Mouse (Mus musculus): Measurements from ENCODE around the gene Tnfrsf8. TPM values are rescaled to one million over a fixed set of nuclear protein-coding genes. Genes with fewer than 3 reads are reported as not detected.
"Not testable (repeated sequence)": the region's sequence is repeated elsewhere in the genome, so short reads cannot be mapped to it uniquely, and the experiment has no call there.

The Tnfrsf8 gene
- polyA plus RNA-seq, 1 experiment from 2014 or later, result 0.14 TPM

DNA sequence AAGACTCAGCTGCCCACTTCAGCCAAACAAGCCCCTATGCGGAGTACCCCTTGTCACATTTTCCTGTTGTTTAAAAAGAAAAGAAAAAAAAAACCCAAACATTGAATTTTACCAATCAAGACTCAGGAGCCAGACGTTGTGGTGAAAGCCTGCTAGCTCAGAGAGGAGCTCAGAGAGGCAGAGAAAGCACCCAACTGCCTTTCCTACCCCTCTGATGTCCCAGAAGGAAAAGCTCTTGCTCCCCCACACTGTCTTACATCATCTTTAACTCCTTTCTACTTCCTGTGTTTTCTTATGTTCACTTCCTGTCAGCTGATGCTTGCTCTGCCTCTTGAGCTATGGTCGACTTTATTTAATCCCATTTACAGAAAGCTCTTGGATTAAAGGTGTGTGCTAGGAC, 8.7 kb upstream of the Tnfrsf8 start:
- Histone ChIP-seq H3K36me3 (no peaks in the 10 kb centered on the region), H3K27me3 (replicated peaks) (no peaks in the 10 kb centered on the region), H3K27ac (replicated peaks) (no peak overlapping the region), H3K4me2 (no peak overlapping the region), H3K9me3 (replicated peaks) (no peaks in the 10 kb centered on the region), H3K4me1 (no peaks in the 10 kb centered on the region), H3K9ac (replicated peaks) (no peak overlapping the region), H3K4me3 (replicated peaks) (no peak overlapping the region)
- 68% methylated on average over 3 of the region's 3 CpGs for WGBS
- ATAC-seq (ENCODE audit: low FRiP score), result no peak

DNA sequence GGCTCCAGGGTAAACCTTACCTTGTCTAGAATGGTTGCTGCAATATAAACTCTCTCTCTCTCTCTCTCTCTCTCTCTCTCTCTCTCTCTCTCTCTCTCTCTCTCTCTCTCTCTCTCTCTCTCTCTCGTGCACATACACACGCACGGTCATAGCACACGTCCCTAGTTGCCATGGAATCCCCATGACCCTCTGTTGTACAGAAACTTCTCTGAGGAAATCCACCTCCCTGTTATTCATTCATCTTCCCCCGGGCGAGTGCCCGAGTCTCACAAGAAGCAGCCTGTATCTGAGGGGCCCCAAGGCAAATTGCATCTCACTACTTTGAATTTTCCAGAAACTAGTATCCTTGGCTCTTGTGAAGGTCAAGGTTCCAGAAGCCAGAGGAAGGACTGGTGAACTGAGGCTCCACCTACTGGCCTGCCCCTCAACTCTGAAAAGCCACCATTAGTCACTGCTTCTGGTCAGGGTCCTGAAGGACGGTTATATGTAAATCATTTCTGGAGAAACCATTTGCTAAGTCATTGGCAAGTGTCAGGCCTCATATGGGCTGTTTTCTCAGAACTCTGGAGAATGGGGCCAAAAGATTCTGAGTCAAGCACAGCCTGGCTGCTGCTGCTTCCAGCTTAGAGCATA, 8.1 kb upstream of the Tnfrsf8 start:
- Histone ChIP-seq H3K27me3 (replicated peaks) (no peaks in the 10 kb centered on the region), H3K4me2 (no peak overlapping the region), H3K27ac (replicated peaks) (no peak overlapping the region), H3K9ac (replicated peaks) (no peak overlapping the region), H3K4me3 (replicated peaks) (no peak overlapping the region), H3K4me1 (no peaks in the 10 kb centered on the region), H3K36me3 (no peaks in the 10 kb centered on the region), H3K9me3 (replicated peaks) (no peaks in the 10 kb centered on the region)
- no peak for ATAC-seq (ENCODE audit: low FRiP score)
- WGBS, result 78% methylated on average over 8 of the region's 8 CpGs

DNA sequence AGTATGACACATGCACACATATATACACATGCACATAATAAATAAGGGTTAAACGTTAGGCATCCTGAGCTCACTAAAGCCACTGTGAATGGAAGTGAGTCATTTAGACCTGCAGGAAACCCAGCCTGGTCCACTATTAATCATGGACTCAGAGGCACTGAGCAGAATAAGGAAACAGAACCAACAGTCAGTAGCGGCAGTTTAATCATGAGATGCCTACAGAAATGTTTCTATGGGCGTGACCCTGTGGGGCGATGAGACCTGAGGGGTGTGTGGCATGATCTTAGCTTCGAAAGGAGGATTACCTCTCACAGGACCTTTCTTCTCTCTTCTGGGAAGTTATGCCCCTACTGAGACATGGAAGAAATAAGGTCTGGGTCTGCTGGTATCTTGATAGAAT, 7.2 kb upstream of the Tnfrsf8 start:
- Histone ChIP-seq H3K4me3 (replicated peaks) (no peak overlapping the region), H3K36me3 (no peaks in the 10 kb centered on the region), H3K9ac (replicated peaks) (no peak overlapping the region), H3K9me3 (replicated peaks) (no peaks in the 10 kb centered on the region), H3K4me1 (no peaks in the 10 kb centered on the region), H3K4me2 (no peak overlapping the region), H3K27ac (replicated peaks) (no peak overlapping the region), H3K27me3 (replicated peaks) (no peaks in the 10 kb centered on the region)
- no peak for ATAC-seq (ENCODE audit: low FRiP score)
- 88% methylated on average over 5 of the region's 5 CpGs for WGBS

DNA sequence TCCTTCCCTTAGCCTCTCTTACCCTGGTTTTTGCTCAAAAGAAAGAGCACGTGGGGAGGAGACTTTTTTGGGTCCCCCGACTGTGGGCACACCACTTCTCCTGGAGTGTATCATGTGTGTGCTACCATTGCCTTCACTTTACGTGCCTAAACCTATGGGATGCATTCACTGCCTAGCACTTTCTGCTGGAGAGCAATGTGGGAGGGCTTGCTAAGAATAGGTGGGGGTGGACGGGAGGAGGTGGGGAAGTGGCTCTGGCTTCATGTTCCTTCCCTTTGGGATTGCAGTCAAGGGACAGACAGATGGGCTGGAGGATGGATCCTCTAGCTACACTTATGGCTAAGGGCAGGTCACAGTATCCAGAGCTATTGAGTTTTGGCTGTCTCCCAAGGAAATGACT, 5.7 kb upstream of the Tnfrsf8 start:
- ATAC-seq (ENCODE audit: low FRiP score), result no peak
- H3K4me3 ChIP-seq (replicated peaks), result no peak overlapping the region
- no peak overlapping the region for H3K27ac ChIP-seq (replicated peaks)
- H3K27me3 ChIP-seq (replicated peaks), result no peaks in the 10 kb centered on the region
- H3K9ac ChIP-seq (replicated peaks), result no peak overlapping the region
- H3K9me3 ChIP-seq (replicated peaks), result no peaks in the 10 kb centered on the region
- H3K4me2 ChIP-seq, result no peak overlapping the region
- no peaks in the 10 kb centered on the region for H3K36me3 ChIP-seq
- 84% methylated on average over 4 of the region's 4 CpGs for WGBS
- H3K4me1 ChIP-seq, result no peaks in the 10 kb centered on the region

DNA sequence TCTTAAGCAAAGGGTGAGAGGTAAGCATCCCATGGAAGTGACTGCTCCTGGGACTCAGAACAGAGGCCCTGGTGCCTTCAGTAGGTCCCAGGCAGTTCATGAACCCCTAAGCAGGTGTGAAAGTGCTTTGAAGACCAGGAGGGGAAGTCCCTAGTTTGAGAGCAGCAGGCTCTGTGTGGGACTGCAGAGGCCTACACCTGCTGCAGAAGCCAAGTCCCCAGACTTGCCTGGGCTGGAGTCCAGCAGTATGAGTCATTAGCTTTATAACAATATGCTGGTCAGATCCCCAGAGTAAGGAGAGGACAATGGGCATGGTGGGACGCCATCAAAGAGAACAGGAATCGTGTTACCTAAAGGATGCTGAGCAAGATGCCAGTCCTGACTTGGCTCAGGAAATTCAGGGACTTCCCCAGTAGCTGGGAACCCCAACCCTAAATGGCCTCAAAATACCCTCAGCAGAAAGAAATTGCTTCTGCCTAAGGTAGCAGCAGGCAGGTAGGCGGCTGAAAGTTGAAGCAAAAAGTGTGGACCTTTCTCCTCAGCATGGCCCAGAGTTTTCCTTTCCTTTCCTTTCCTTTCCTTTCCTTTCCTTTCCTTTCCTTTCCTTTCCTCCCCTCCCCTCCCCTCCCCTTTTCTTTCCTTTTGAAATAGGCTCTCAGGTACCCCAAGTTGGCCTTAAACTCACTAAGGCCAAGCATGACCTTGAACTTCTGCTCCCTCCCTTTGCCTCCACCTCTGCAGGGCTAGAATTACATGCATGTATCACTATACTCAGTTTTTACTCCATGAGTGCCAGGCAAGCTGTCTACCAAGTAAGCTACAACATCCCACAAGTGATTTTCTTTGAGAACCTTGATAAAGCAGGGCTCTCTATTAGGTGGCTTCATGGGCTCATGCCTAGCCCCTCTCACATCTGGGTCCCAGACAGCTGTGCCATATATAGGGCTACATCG, 4.6 kb upstream of the Tnfrsf8 start:
- H3K4me1 ChIP-seq, result no peaks in the 10 kb centered on the region
- peaks cover 8% of the 10 kb centered on the region for H3K27me3 ChIP-seq (replicated peaks)
- H3K9ac ChIP-seq (replicated peaks), result no peak overlapping the region
- H3K4me2 ChIP-seq, result no peak overlapping the region
- no peak overlapping the region for H3K4me3 ChIP-seq (replicated peaks)
- H3K36me3 ChIP-seq, result no peaks in the 10 kb centered on the region
- ATAC-seq (ENCODE audit: low FRiP score), result no peak
- 69% methylated on average over 4 of the region's 4 CpGs for WGBS
- H3K27ac ChIP-seq (replicated peaks), result no peak overlapping the region
- H3K9me3 ChIP-seq (replicated peaks), result no peaks in the 10 kb centered on the region

DNA sequence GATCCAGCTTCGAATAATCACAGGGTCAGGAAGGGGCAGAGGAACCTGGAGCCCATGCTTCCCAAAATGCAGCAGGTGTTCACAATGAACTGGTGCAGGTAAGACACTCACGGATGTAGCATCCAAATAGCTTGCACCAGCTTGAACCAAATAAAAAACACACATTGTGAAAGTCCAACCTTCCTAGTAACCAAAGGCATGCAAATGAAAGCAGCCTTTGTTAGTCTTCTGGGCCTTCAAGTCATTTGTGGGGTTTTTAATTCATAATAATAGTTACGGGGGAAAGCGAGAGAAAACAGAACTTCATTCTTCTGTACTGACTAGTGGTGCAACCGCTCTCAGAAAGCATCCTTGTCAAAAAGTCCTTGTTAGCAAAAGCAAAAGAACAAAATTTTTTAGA, 1.7 kb upstream of the Tnfrsf8 start:
- Histone ChIP-seq H3K27me3 (replicated peaks) (peaks cover 8% of the 10 kb centered on the region), H3K9me3 (replicated peaks) (no peaks in the 10 kb centered on the region), H3K9ac (replicated peaks) (no peak overlapping the region), H3K4me3 (replicated peaks) (no peak overlapping the region), H3K4me1 (no peaks in the 10 kb centered on the region), H3K4me2 (no peak overlapping the region), H3K27ac (replicated peaks) (no peak overlapping the region), H3K36me3 (no peaks in the 10 kb centered on the region)
- ATAC-seq (ENCODE audit: low FRiP score), result no peak
- 86% methylated on average over 5 of the region's 5 CpGs for WGBS

DNA sequence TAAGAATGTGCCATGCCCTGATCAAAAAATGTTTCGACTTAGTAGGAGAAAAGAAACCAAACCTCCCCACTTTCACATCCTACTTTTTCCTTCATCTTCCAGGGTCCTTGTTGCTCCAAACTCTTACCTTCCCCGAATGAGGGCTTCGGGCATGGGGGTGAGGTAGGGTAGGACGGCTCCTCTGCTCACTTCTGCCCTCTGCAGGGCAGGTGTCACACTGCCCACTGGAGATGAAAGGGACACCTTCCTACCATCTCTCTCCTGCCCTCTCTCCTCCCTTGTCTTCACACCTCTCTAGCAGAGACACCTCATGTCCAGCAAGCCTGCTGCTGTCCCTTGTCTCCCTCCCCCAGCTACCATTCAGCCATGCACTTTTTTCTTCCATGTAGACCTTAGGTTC, 998 bp downstream of the Tnfrsf8 start:
- Histone ChIP-seq H3K4me1 (no peaks in the 10 kb centered on the region), H3K27ac (replicated peaks) (no peak overlapping the region), H3K9ac (replicated peaks) (no peak overlapping the region), H3K4me2 (no peak overlapping the region), H3K4me3 (replicated peaks) (no peak overlapping the region), H3K27me3 (replicated peaks) (peaks cover 8% of the 10 kb centered on the region), H3K9me3 (replicated peaks) (no peaks in the 10 kb centered on the region), H3K36me3 (no peaks in the 10 kb centered on the region)
- 86% methylated on average over 4 of the region's 4 CpGs for WGBS
- no peak for ATAC-seq (ENCODE audit: low FRiP score)

DNA sequence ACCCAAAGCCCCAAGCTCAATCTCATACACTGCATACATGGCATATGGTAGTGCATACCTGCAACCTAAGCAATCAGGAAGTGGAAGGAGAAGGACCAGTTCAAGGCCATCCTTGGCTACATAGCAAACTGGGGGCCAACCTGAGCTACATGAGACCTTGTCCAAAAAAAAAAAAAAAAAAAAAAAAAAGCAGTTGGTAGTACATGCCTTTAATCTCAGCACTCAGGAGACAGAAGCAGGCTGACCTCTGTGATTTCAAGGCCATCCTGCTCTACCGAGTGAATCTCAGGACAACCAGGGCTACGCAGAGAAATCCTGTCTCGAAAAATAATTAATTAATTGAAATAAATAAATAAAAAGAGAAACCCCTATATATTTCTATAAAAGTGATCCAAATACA, 1.7 kb downstream of the Tnfrsf8 start:
- WGBS, result 93% methylated on average over 3 of the region's 3 CpGs
- H3K4me2 ChIP-seq, result no peak overlapping the region
- H3K27me3 ChIP-seq (replicated peaks), result peaks cover 8% of the 10 kb centered on the region
- H3K9me3 ChIP-seq (replicated peaks), result no peaks in the 10 kb centered on the region
- H3K27ac ChIP-seq (replicated peaks), result no peak overlapping the region
- no peak overlapping the region for H3K9ac ChIP-seq (replicated peaks)
- H3K36me3 ChIP-seq, result no peaks in the 10 kb centered on the region
- ATAC-seq (ENCODE audit: low FRiP score), result no peak
- H3K4me1 ChIP-seq, result no peaks in the 10 kb centered on the region
- no peak overlapping the region for H3K4me3 ChIP-seq (replicated peaks)

DNA sequence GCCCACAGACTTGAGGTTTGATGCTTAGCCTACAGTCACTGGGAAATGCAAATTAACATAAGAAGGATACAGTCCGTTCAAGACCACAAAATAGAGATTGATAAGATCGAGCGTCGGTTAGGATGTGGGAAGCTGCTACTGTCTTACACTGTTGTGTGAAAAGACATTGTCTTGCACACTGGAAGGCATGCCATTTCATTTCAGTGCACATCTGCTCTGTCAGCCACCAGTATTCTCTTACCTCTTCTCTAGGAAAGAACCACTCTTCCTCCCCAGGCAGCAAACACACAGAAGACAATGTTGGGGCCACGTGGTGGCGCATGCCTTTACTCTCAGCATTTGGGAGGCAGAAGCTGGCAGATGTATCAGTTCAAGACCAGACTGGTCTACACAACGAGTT, 2.4 kb downstream of the Tnfrsf8 start:
- Histone ChIP-seq H3K9ac (replicated peaks) (no peak overlapping the region), H3K9me3 (replicated peaks) (no peaks in the 10 kb centered on the region), H3K4me3 (replicated peaks) (no peak overlapping the region), H3K27me3 (replicated peaks) (peaks cover 8% of the 10 kb centered on the region), H3K36me3 (no peaks in the 10 kb centered on the region), H3K27ac (replicated peaks) (no peak overlapping the region), H3K4me1 (no peaks in the 10 kb centered on the region), H3K4me2 (no peak overlapping the region)
- 84% methylated on average over 7 of the region's 7 CpGs for WGBS
- no peak for ATAC-seq (ENCODE audit: low FRiP score)

DNA sequence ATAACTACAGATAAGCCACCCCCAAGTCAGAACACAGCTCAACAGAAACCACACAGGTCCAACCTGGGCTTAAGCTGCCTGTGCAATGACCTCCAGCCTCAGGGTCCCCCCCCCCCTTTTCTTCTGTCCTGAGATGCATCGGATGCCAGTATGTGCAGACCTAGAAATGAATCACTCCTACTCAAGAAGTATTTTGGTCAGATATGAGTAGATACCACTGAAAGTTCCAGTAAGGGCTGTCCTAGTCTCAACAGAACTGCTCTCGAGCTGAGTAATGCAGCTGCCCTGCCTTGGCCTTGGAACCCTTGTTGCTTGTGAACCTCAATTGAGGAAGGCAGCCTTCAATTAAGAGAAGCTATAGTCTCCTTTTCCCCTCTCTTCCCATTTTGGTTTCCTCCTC, 4.1 kb downstream of the Tnfrsf8 start:
- Histone ChIP-seq H3K27ac (replicated peaks) (no peak overlapping the region), H3K4me2 (no peak overlapping the region), H3K27me3 (replicated peaks) (peaks cover 8% of the 10 kb centered on the region), H3K4me3 (replicated peaks) (no peak overlapping the region), H3K36me3 (no peaks in the 10 kb centered on the region), H3K9me3 (replicated peaks) (no peaks in the 10 kb centered on the region), H3K9ac (replicated peaks) (no peak overlapping the region), H3K4me1 (no peaks in the 10 kb centered on the region)
- WGBS, result 76% methylated on average over 2 of the region's 2 CpGs
- no peak for ATAC-seq (ENCODE audit: low FRiP score)

DNA sequence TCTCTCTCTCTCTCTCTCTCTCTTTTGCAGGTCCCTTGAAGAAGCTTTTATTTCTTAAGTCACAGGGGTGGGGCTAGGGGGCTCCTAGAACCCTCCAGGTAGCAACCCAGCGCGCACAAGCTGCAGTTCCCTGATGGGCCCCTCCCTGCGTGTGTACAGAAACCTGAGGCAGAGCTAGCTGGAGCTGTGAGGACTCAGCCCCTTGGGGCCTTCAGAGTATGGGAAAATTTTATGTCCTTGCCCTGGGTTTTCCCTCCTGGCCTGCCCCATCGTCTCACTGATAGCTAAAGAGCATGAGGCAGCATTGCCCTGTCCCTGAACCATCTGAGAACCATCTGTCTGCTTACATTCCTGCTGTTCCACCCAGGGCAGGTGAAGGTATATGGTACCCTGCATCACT, 8.5 kb downstream of the Tnfrsf8 start:
- H3K4me3 ChIP-seq (replicated peaks), result no peak overlapping the region
- no peak overlapping the region for H3K4me2 ChIP-seq
- H3K9ac ChIP-seq (replicated peaks), result no peak overlapping the region
- 31% methylated on average over 4 of the region's 4 CpGs for WGBS
- H3K27me3 ChIP-seq (replicated peaks), result no peaks in the 10 kb centered on the region
- H3K9me3 ChIP-seq (replicated peaks), result no peaks in the 10 kb centered on the region
- no peaks in the 10 kb centered on the region for H3K36me3 ChIP-seq
- H3K4me1 ChIP-seq, result no peaks in the 10 kb centered on the region
- H3K27ac ChIP-seq (replicated peaks), result no peak overlapping the region
- ATAC-seq (ENCODE audit: low FRiP score), result no peak

DNA sequence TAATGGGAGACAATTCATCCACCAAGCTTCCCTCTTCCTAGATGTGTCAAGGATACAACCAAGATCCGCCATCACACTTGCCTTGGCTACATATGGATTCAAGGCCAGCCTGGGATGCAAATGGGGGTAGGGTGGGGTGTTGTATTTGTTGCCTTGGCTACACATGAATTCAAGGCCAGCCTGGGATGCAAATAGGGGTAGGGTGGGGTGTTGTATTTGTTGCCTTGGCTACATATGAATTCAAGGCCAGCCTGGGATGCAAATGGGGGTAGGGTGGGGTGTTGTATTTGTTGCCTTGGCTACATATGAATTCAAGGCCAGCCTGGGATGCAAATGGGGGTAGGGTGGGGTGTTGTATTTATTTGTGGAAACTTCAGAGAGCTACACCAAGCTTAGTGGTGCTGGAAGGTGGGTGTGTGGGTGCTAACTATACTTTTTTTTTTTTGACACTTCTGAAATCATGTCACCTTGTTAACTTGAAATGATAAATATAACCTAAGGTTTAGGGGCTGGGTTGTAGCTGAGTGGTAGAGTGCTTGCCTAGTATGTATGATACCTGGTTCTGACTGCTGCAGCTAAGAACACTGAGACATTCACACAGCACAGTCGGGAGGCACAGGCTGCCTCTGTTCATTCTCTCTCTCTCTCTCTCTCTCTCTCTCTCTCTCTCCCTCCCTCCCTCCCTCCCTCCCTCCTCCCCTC, 9.2 kb downstream of the Tnfrsf8 start:
- WGBS, result 50% methylated on average over 2 of the region's 2 CpGs
- not testable (repeated sequence) for H3K27me3 ChIP-seq (replicated peaks); H3K4me3 ChIP-seq (replicated peaks); H3K4me1 ChIP-seq; H3K27ac ChIP-seq (replicated peaks); ATAC-seq (ENCODE audit: low FRiP score); H3K4me2 ChIP-seq; H3K9me3 ChIP-seq (replicated peaks); H3K9ac ChIP-seq (replicated peaks); H3K36me3 ChIP-seq
